Mouse (Mus musculus): ENCODE measurements at regions not wholly inside any gene's neighbourhood (a gene's known extent, or its start where the extent isn't known, plus 50 kb on each side); places are given as distances from the start of the nearest gene placed in this dataset.
"Not testable (repeated sequence)": the region's sequence is repeated elsewhere in the genome, so short reads cannot be mapped to it uniquely, and the experiment has no call there.

- not testable (repeated sequence) for H3K4me2 ChIP-seq (replicated peaks; ENCODE audit: low read depth, low read length); H3K4me3 ChIP-seq (ENCODE audit: low read depth, low read length); H3K9ac ChIP-seq (ENCODE audit: low read depth, low read length); ATAC-seq (ENCODE audit: low FRiP score); H3K9me3 ChIP-seq (ENCODE audit: control insufficient read depth, low read length); H3K27ac ChIP-seq (ENCODE audit: low read depth, low read length); H3K36me3 ChIP-seq (ENCODE audit: control insufficient read depth, insufficient read depth, low read length); DNase-seq (ENCODE audit: low spot score); H3K4me1 ChIP-seq (replicated peaks; ENCODE audit: control insufficient read depth, insufficient read depth, low read length); H3K27me3 ChIP-seq (ENCODE audit: control insufficient read depth, insufficient read depth, low read length)
- 90% methylated on average over 5 of the region's 5 CpGs for WGBS
Observed at GRCm38 (mm10) chr14:19217916-19218315, 200.8 kb downstream of the Gm21738 start.

DNA sequence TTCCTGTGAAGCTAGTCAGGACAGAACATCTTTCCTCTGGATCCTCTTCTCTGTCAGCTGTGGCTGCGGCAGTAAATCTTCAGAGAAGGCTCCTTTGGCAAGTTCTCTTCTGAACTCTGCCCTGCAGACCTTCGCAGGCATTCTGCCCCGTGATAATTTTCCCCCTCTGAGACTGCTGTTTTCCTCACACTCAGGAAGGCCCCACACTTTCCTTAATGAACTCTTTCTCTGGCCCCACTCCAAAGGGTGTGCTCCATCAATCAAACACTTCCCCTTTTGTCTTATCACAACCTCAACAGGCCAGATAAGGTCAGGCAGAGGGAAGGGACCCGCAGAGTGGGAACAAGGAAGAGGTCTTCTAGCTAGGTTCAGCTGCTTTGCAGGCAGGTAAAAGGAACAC is 210.2 kb downstream of the Gm21738 start:
- DNase-seq (ENCODE audit: low spot score) (no peak), ATAC-seq (ENCODE audit: low FRiP score) (no peak)
- Histone ChIP-seq H3K4me2 (replicated peaks; ENCODE audit: low read depth, low read length) (no peak overlapping the region), H3K27me3 (ENCODE audit: control insufficient read depth, insufficient read depth, low read length) (no peaks in the 10 kb centered on the region), H3K9ac (ENCODE audit: low read depth, low read length) (no peak overlapping the region), H3K9me3 (ENCODE audit: control insufficient read depth, low read length) (no peaks in the 10 kb centered on the region), H3K4me1 (replicated peaks; ENCODE audit: control insufficient read depth, insufficient read depth, low read length) (no peaks in the 10 kb centered on the region), H3K36me3 (ENCODE audit: control insufficient read depth, insufficient read depth, low read length) (no peaks in the 10 kb centered on the region), H3K4me3 (ENCODE audit: low read depth, low read length) (no peak overlapping the region), H3K27ac (ENCODE audit: low read depth, low read length) (no peak overlapping the region)
- 78% methylated on average over 4 of the region's 4 CpGs for WGBS

DNA sequence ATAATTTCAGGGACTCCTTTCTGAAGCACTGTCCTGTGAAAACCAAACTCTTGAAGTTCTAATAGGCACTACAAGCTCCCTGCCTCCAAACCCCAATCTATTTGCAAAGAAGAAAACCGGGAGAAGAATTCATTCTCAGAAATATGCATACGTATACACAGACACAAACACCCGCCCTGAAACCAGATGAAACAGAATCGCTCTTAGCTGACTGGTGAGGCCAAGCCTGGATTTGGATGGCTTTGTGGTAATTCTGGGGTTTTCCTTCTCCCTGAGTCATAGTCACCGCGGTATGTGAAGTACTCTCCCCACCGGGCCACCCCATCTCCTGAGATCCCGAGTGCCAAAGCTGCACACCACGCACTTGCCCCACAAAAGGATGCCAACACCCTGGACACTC is 238.5 kb downstream of the Gm21738 start:
- not testable (repeated sequence) for H3K4me2 ChIP-seq (replicated peaks; ENCODE audit: low read depth, low read length); H3K4me3 ChIP-seq (ENCODE audit: low read depth, low read length); H3K27me3 ChIP-seq (ENCODE audit: control insufficient read depth, insufficient read depth, low read length); DNase-seq (ENCODE audit: low spot score); H3K4me1 ChIP-seq (replicated peaks; ENCODE audit: control insufficient read depth, insufficient read depth, low read length); H3K27ac ChIP-seq (ENCODE audit: low read depth, low read length); H3K9ac ChIP-seq (ENCODE audit: low read depth, low read length); H3K9me3 ChIP-seq (ENCODE audit: control insufficient read depth, low read length); H3K36me3 ChIP-seq (ENCODE audit: control insufficient read depth, insufficient read depth, low read length)
- ATAC-seq (ENCODE audit: low FRiP score) = 0 out of 2 replicates have a peak, but pooled peaks have one; percentile 7
- 60% methylated on average over 9 of the region's 9 CpGs for WGBS

GRCm38 (mm10) chr14:19178060-19178459 is 240.7 kb downstream of the Gm21738 start:
- H3K4me3 ChIP-seq (ENCODE audit: low read depth, low read length); H3K4me1 ChIP-seq (replicated peaks; ENCODE audit: control insufficient read depth, insufficient read depth, low read length); DNase-seq (ENCODE audit: low spot score); H3K27me3 ChIP-seq (ENCODE audit: control insufficient read depth, insufficient read depth, low read length); H3K4me2 ChIP-seq (replicated peaks; ENCODE audit: low read depth, low read length); H3K27ac ChIP-seq (ENCODE audit: low read depth, low read length); H3K9me3 ChIP-seq (ENCODE audit: control insufficient read depth, low read length); H3K36me3 ChIP-seq (ENCODE audit: control insufficient read depth, insufficient read depth, low read length); ATAC-seq (ENCODE audit: low FRiP score); H3K9ac ChIP-seq (ENCODE audit: low read depth, low read length): not testable (repeated sequence)
- WGBS = 52% methylated on average over 3 of the region's 3 CpGs

GRCm38 (mm10) chr14:19175288-19175687 is 243.4 kb downstream of the Gm21738 start:
- DNase-seq (ENCODE audit: low spot score) (peak; percentile 44), ATAC-seq (ENCODE audit: low FRiP score) (0 out of 2 replicates have a peak, but pooled peaks have one; percentile 38)
- Histone ChIP-seq H3K4me2 (replicated peaks; ENCODE audit: low read depth, low read length) (no peak overlapping the region), H3K9ac (ENCODE audit: low read depth, low read length) (no peak overlapping the region), H3K27me3 (ENCODE audit: control insufficient read depth, insufficient read depth, low read length) (no peaks in the 10 kb centered on the region), H3K4me3 (ENCODE audit: low read depth, low read length) (no peak overlapping the region), H3K4me1 (replicated peaks; ENCODE audit: control insufficient read depth, insufficient read depth, low read length) (no peaks in the 10 kb centered on the region), H3K36me3 (ENCODE audit: control insufficient read depth, insufficient read depth, low read length) (no peaks in the 10 kb centered on the region), H3K27ac (ENCODE audit: low read depth, low read length) (no peak overlapping the region), H3K9me3 (ENCODE audit: control insufficient read depth, low read length) (no peaks in the 10 kb centered on the region)
- 18% methylated on average over 2 of the region's 2 CpGs for WGBS

GRCm38 (mm10) chr14:19170300-19171022 is 248.3 kb downstream of the Gm21738 start:
- H3K36me3 ChIP-seq (ENCODE audit: control insufficient read depth, insufficient read depth, low read length); ATAC-seq (ENCODE audit: low FRiP score); H3K9me3 ChIP-seq (ENCODE audit: control insufficient read depth, low read length); DNase-seq (ENCODE audit: low spot score); H3K27ac ChIP-seq (ENCODE audit: low read depth, low read length); H3K27me3 ChIP-seq (ENCODE audit: control insufficient read depth, insufficient read depth, low read length); H3K4me1 ChIP-seq (replicated peaks; ENCODE audit: control insufficient read depth, insufficient read depth, low read length); H3K4me2 ChIP-seq (replicated peaks; ENCODE audit: low read depth, low read length); H3K9ac ChIP-seq (ENCODE audit: low read depth, low read length); H3K4me3 ChIP-seq (ENCODE audit: low read depth, low read length): not testable (repeated sequence)
- 70% methylated on average over 4 of the region's 4 CpGs for WGBS

DNA sequence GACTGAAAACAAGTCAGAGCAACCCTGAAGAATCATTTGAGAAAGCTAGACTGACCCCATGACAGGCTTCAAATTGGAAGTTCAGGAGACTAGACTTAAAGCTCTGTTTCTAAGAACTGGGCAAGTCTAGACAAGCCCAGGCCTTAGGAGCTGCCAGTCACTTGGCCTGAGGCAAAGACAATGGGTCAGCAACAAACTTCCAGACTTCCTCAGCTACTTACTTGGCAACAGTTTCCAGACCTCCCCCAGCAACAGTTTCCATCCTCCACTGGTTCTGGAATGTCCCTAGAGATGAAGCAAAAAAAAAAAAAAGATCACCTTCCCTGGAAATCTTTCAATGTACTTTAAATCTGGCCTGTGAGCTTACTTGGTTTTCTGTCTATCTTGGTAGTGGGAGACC is 251.9 kb downstream of the Gm21738 start:
- no peak overlapping the region for H3K4me2 ChIP-seq (replicated peaks; ENCODE audit: low read depth, low read length)
- H3K9me3 ChIP-seq (ENCODE audit: control insufficient read depth, low read length) = no peaks in the 10 kb centered on the region
- H3K27me3 ChIP-seq (ENCODE audit: control insufficient read depth, insufficient read depth, low read length) = no peaks in the 10 kb centered on the region
- no peak overlapping the region for H3K27ac ChIP-seq (ENCODE audit: low read depth, low read length)
- H3K4me3 ChIP-seq (ENCODE audit: low read depth, low read length) = no peak overlapping the region
- no peak overlapping the region for H3K9ac ChIP-seq (ENCODE audit: low read depth, low read length)
- DNase-seq (ENCODE audit: low spot score) (no peak), ATAC-seq (ENCODE audit: low FRiP score) (no peak)
- H3K36me3 ChIP-seq (ENCODE audit: control insufficient read depth, insufficient read depth, low read length) = no peaks in the 10 kb centered on the region
- no peaks in the 10 kb centered on the region for H3K4me1 ChIP-seq (replicated peaks; ENCODE audit: control insufficient read depth, insufficient read depth, low read length)

GRCm38 (mm10) chr14:19139875-19140274 is 245.8 kb upstream of the Ube2e2 start:
- H3K27ac ChIP-seq (ENCODE audit: low read depth, low read length); DNase-seq (ENCODE audit: low spot score); H3K9me3 ChIP-seq (ENCODE audit: control insufficient read depth, low read length); H3K4me2 ChIP-seq (replicated peaks; ENCODE audit: low read depth, low read length); H3K4me1 ChIP-seq (replicated peaks; ENCODE audit: control insufficient read depth, insufficient read depth, low read length); H3K27me3 ChIP-seq (ENCODE audit: control insufficient read depth, insufficient read depth, low read length); H3K9ac ChIP-seq (ENCODE audit: low read depth, low read length); H3K4me3 ChIP-seq (ENCODE audit: low read depth, low read length); H3K36me3 ChIP-seq (ENCODE audit: control insufficient read depth, insufficient read depth, low read length); ATAC-seq (ENCODE audit: low FRiP score): not testable (repeated sequence)
- 77% methylated on average over 6 of the region's 6 CpGs for WGBS

- H3K4me2 ChIP-seq (replicated peaks; ENCODE audit: low read depth, low read length) = no peak overlapping the region
- H3K27me3 ChIP-seq (ENCODE audit: control insufficient read depth, insufficient read depth, low read length) = no peaks in the 10 kb centered on the region
- H3K36me3 ChIP-seq (ENCODE audit: control insufficient read depth, insufficient read depth, low read length) = no peaks in the 10 kb centered on the region
- H3K4me1 ChIP-seq (replicated peaks; ENCODE audit: control insufficient read depth, insufficient read depth, low read length) = no peaks in the 10 kb centered on the region
- no peak for DNase-seq (ENCODE audit: low spot score)
- no peak overlapping the region for H3K27ac ChIP-seq (ENCODE audit: low read depth, low read length)
- ATAC-seq (ENCODE audit: low FRiP score) = no peak
- H3K9me3 ChIP-seq (ENCODE audit: control insufficient read depth, low read length) = no peaks in the 10 kb centered on the region
- no peak overlapping the region for H3K9ac ChIP-seq (ENCODE audit: low read depth, low read length)
- WGBS = 68% methylated on average over 1 of the region's 1 CpGs
- no peak overlapping the region for H3K4me3 ChIP-seq (ENCODE audit: low read depth, low read length)
Observed at GRCm38 (mm10) chr14:19131532-19131931, 237.5 kb upstream of the Ube2e2 start.
